Mouse (Mus musculus) bone marrow macrophage, adult 2 months (primary cell): ENCODE results near the gene Cfd. TPM values are rescaled to one million over a fixed set of nuclear protein-coding genes. Genes with fewer than 3 reads are reported as not detected.

Experiments used
- H3K27ac ChIP-seq: 2 replicates; pipeline ENCODE4 v1.5.1; 2012; ENCODE audit warnings: low read depth, low read length; ENCODE audit not compliant: insufficient read depth
- H3K4me1 ChIP-seq: 2 replicates; pipeline ENCODE4 v1.6.1; 2012; ENCODE audit warnings: low read length; ENCODE audit not compliant: control insufficient read depth, insufficient read depth
- H3K4me3 ChIP-seq: 2 replicates; pipeline ENCODE4 v1.5.1; 2012; ENCODE audit warnings: mild to moderate bottlenecking, low read length, moderate library complexity; ENCODE audit not compliant: insufficient read depth
- CTCF ChIP-seq: IDR thresholded peaks from 2 replicates; pipeline ENCODE4 v1.5.1; 2012; ENCODE audit warnings: low read depth, mild to moderate bottlenecking, low read length, moderate library complexity
- POLR2A ChIP-seq: IDR thresholded peaks from 2 replicates; pipeline ENCODE4 v1.6.1; 2012; ENCODE audit warnings: mild to moderate bottlenecking, low read depth, low read length, borderline replicate concordance
- polyA plus RNA-seq: library from polyadenylated mRNA; stranded (reverse); fragments of >200 nt; gene quantifications from 2 replicates; pipeline ENCODE4 v1.2.4, GENCODE M21; 2012; ENCODE audit not compliant: missing spikeins, insufficient read depth, insufficient read length

The Cfd gene
- polyA plus RNA-seq, 1 experiment = not detected

- Histone ChIP-seq H3K27ac (peak within 1 kb of the TSS; percentile 90), H3K4me3 (peak within 1 kb of the TSS; percentile 88), H3K4me1 (peaks cover 7% of the 10 kb centered on the region)
- TF ChIP-seq POLR2A (no peak), CTCF (no peak)
Observed at GRCm38 (mm10) chr10:79908167-79909091, 17.8 kb downstream of the Cfd start, which contains the start of gene Med16. TSS of gene Med16 (minus strand) at chr10:79908923.

GRCm38 (mm10) chr10:79909092-79909922 lies 18.7 kb downstream of the Cfd start:
- TF ChIP-seq CTCF = no peak; the same call in 1 of the 2 replicates
- TF ChIP-seq POLR2A = no peak
- peak overlapping the region; percentile 15; the same call in 1 of the 2 replicates for H3K4me3 ChIP-seq
- no peak overlapping the region for H3K27ac ChIP-seq
- peaks cover 7% of the 10 kb centered on the region for H3K4me1 ChIP-seq

- Histone ChIP-seq H3K27ac (no peak within 1 kb of the TSS), H3K4me1 (peaks cover 11% of the 10 kb centered on the region), H3K4me3 (no peak within 1 kb of the TSS)
- no peak for TF ChIP-seq POLR2A
- no peak for TF ChIP-seq CTCF
Observed at GRCm38 (mm10) chr10:79910556-79910955, 19.9 kb downstream of the Cfd start, which contains the start of gene Gm26602. TSS of gene Gm26602 (plus strand) at chr10:79910856.

GRCm38 (mm10) chr10:79912412-79912811 lies 21.8 kb downstream of the Cfd start:
- TF ChIP-seq CTCF (no peak), POLR2A (no peak)
- Histone ChIP-seq H3K27ac (no peak overlapping the region), H3K4me3 (no peak overlapping the region), H3K4me1 (peaks cover 17% of the 10 kb centered on the region)

- no peak overlapping the region for H3K27ac ChIP-seq
- no peak for TF ChIP-seq POLR2A
- TF ChIP-seq CTCF = no peak
- peaks cover 15% of the 10 kb centered on the region for H3K4me1 ChIP-seq
- no peak overlapping the region for H3K4me3 ChIP-seq
Observed at GRCm38 (mm10) chr10:79914131-79914947, 23.7 kb downstream of the Cfd start.

- TF ChIP-seq CTCF (no peak), POLR2A (no peak)
- H3K4me3 ChIP-seq = no peak overlapping the region
Observed at GRCm38 (mm10) chr10:79914948-79915596, 24.4 kb downstream of the Cfd start.

GRCm38 (mm10) chr10:79916081-79916480 lies 25.4 kb downstream of the Cfd start:
- H3K4me1 ChIP-seq = peaks cover 10% of the 10 kb centered on the region
- no peak for TF ChIP-seq CTCF
- no peak for TF ChIP-seq POLR2A
- peak overlapping the region; percentile 98 for H3K4me3 ChIP-seq
- no peak overlapping the region for H3K27ac ChIP-seq

More at GRCm38 (mm10) chr10:79914948-79915596, 24.4 kb downstream of the Cfd start:
- peaks cover 10% of the 10 kb centered on the region for H3K4me1 ChIP-seq
- no peak overlapping the region for H3K27ac ChIP-seq

- Histone ChIP-seq H3K27ac (peak within 1 kb of the TSS; percentile 44), H3K4me1 (peaks cover 10% of the 10 kb centered on the region), H3K4me3 (peak within 1 kb of the TSS; percentile 98)
- TF ChIP-seq CTCF (no peak), POLR2A (peak; percentile 54; the same call in 1 of the 2 replicates)
Observed at GRCm38 (mm10) chr10:79916808-79917531, 26.3 kb downstream of the Cfd start, which contains the start of gene Kiss1r. TSS of gene Kiss1r (plus strand) at chr10:79916971.
